Mouse (Mus musculus) A20 (cell line): Measurements from ENCODE around the gene Slc46a1.

Source experiments
- DNase-seq: peaks from one replicate; pipeline ENCODE4 v3.0.0-alpha.2; 2011; ENCODE audit warnings: low read depth, low spot score

Slc46a1 gene

GRCm38 (mm10) chr11:78500623-78501202 is 35.2 kb downstream of the Slc46a1 start:
- no peak for DNase-seq

- no peak for DNase-seq
These were observed 36.0 kb downstream of the Slc46a1 start for GRCm38 (mm10) chr11:78501529-78501928.

- DNase-seq, result no peak
These were observed 37.6 kb downstream of the Slc46a1 start, which contains the start of gene Sebox for GRCm38 (mm10) chr11:78502909-78503650. TSS of gene Sebox (plus strand) at chr11:78503447.

- no peak for DNase-seq
These were observed 39.9 kb downstream of the Slc46a1 start for GRCm38 (mm10) chr11:78505430-78505829.

GRCm38 (mm10) chr11:78509148-78509547 is 43.7 kb downstream of the Slc46a1 start:
- peak; percentile 49 for DNase-seq

GRCm38 (mm10) chr11:78512025-78512957 is 46.8 kb downstream of the Slc46a1 start, which contains the start of the genes Tmem199 and Poldip2:
TSS of gene Tmem199 (minus strand) at chr11:78512172.
TSS of gene Poldip2 (plus strand) at chr11:78512193.
- peak; percentile 93 for DNase-seq

GRCm38 (mm10) chr11:78513106-78513790 is 47.8 kb downstream of the Slc46a1 start:
- peak; percentile 16 for DNase-seq

- DNase-seq, result peak; percentile 37
These were observed 50.2 kb downstream of the Slc46a1 start for GRCm38 (mm10) chr11:78515549-78516325.

GRCm38 (mm10) chr11:78518931-78519330 is 53.4 kb downstream of the Slc46a1 start:
- DNase-seq, result no peak
